Mouse (Mus musculus) intestine, embryonic 15.5 days (tissue): ENCODE measurements around the gene Nsmf. TPM values are rescaled to one million over a fixed set of nuclear protein-coding genes. Genes with fewer than 3 reads are reported as not detected.

ENCODE experiments used
- ATAC-seq: fragments of 200-750 bp; cut with Nextera tagmentation; 2 replicates; pipeline ENCODE4 v1.8.0; 2017; ENCODE audit warnings: moderate TSS enrichment, moderate library complexity
- H3K27ac ChIP-seq: fragments of 300-500 bp; sonication (generic); 2 replicates; pipeline ENCODE4 v1.5.1; 2015; ENCODE audit warnings: mild to moderate bottlenecking, inconsistent platforms
- H3K27me3 ChIP-seq: fragments of 300-500 bp; sonication (generic); replicated peaks from 2 replicates; pipeline ENCODE4 v1.6.1; 2015; ENCODE audit warnings: inconsistent platforms
- H3K36me3 ChIP-seq: fragments of 300-500 bp; sonication (generic); 2 replicates; pipeline ENCODE4 v1.6.1; 2015; ENCODE audit warnings: inconsistent platforms
- H3K4me1 ChIP-seq: fragments of 300-500 bp; sonication (generic); replicated peaks from 2 replicates; pipeline ENCODE4 v1.6.1; 2015; ENCODE audit warnings: inconsistent platforms
- H3K4me2 ChIP-seq: fragments of 300-500 bp; sonication (generic); replicated peaks from 2 replicates; pipeline ENCODE4 v1.6.1; 2015; ENCODE audit warnings: mild to moderate bottlenecking, inconsistent platforms
- H3K4me3 ChIP-seq: fragments of 300-500 bp; sonication (generic); replicated peaks from 2 replicates; pipeline ENCODE4 v1.5.1; 2015; ENCODE audit warnings: inconsistent platforms
- H3K9ac ChIP-seq: fragments of 300-500 bp; sonication (generic); 2 replicates; pipeline ENCODE4 v1.6.1; 2015; ENCODE audit warnings: inconsistent platforms
- H3K9me3 ChIP-seq: fragments of 300-500 bp; sonication (generic); 2 replicates; pipeline ENCODE4 v1.6.1; 2016; ENCODE audit warnings: inconsistent platforms
- WGBS: fragments of 180-500 bp; shearing (Covaris S2); methylation state at CpG from one replicate; pipeline ENCODE4 v1.1.7; 2015; 5-methylcytosine and 5-hydroxymethylcytosine counted together
- polyA plus RNA-seq: library from polyadenylated mRNA; unstranded; fragments of >200 nt; fragmentation: Nextera tagmentation; extraction: Ambion mirVana; gene quantifications from 2 replicates; pipeline ENCODE4 v1.2.1, GENCODE M21; 2015

Nsmf gene
- polyA plus RNA-seq, 1 experiment from 2014 or later: 48.8 TPM

DNA sequence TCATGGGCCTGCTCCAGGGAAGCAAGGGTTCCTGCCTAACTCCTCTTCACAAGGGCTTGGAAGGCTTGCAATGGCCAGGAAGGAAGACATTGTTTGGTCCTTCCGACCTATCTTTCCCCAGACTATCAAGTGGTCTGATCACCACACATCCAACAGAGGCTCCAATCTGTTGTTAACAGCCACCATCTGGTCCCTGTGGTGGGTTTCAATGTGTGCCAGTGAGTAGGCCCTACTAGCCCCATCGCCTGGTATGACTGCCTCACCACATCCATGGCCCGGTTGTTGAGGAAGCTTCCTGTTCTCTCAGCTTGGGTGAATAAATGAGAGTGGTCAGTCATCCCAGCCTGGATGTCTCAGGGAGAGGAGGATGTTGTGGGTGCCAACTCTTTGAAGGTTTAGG, 34.5 kb downstream of the Nsmf start:
- Histone ChIP-seq H3K4me1 (no peaks in the 10 kb centered on the region), H3K36me3 (no peaks in the 10 kb centered on the region), H3K4me2 (no peak overlapping the region), H3K9me3 (no peaks in the 10 kb centered on the region), H3K4me3 (no peak overlapping the region), H3K27me3 (no peaks in the 10 kb centered on the region), H3K27ac (no peak overlapping the region), H3K9ac (no peak overlapping the region)
- WGBS: 85% methylated on average over 3 of the region's 3 CpGs
- ATAC-seq: no peak

DNA sequence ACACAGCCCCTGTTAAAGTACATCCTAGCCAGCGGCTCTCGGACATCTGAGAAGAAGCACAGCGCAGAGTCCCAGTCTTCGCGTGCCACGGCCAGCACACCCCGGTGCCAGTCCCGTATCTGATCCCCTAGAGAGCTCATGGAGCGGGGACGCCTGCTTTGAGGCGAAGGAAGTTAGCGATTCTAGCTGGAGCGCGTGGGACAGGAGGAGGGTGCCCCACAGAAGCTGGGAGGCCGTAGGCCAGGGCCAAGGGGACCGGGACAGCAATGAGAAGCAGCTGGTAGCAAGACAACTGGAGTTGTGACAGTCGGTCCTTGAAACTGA, 40.6 kb downstream of the Nsmf start:
- Histone ChIP-seq H3K4me3 (peak overlapping the region; percentile 30), H3K9me3 (no peaks in the 10 kb centered on the region), H3K36me3 (no peaks in the 10 kb centered on the region), H3K4me2 (peak overlapping the region; percentile 59), H3K9ac (no peak overlapping the region), H3K27ac (0 out of 2 replicates have a peak overlapping the region, but pooled peaks have one; percentile 37), H3K4me1 (peaks cover 16% of the 10 kb centered on the region; the same call in 1 of the 2 replicates), H3K27me3 (no peaks in the 10 kb centered on the region)
- peak; percentile 61 for ATAC-seq
- WGBS: 46% methylated on average over 17 of the region's 17 CpGs

DNA sequence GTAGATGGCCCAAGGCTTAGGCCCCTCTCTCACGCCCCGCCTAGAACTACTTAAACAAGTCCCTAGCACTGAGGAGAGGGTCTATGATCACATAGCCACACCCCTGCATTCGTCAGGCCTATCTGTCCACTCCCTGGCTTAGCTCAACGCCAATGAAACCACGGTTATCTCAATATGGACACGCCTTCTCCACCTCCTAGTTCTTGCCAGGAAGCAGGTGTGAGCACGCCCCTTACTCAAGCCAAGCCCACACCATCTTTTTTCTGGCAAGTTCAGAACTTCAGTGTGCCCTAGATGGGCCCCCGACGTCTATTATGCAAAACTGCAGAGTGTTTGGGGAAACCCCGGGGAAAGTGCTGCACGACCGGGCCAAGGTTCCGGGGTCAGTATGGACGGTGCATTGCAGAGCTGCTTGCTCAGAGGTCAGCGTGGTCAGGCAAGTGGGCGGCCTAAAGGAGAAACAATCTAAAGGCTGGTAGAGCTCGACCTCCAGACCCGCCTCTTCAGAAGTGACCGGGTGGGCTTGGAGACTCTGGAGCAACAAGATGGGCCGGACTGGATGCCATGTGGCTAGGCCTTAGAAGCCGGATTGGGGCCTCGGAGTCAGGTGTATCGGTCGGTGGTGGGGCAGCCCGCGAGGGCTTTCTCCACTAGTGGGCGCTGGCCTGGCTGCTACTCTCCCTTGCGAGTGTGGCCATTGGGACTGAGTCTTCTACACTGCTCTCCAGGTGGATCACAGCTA, 41.1 kb downstream of the Nsmf start, which contains the start of gene Noxa1:
Gene Noxa1 (minus strand): TSS at position 41 of the 742 bp plus-strand sequence.
- 40% methylated on average over 28 of the region's 28 CpGs for WGBS
- Histone ChIP-seq H3K9ac (peak within 1 kb of the TSS; percentile 8; the same call in 1 of the 2 replicates), H3K9me3 (no peaks in the 10 kb centered on the region)

DNA sequence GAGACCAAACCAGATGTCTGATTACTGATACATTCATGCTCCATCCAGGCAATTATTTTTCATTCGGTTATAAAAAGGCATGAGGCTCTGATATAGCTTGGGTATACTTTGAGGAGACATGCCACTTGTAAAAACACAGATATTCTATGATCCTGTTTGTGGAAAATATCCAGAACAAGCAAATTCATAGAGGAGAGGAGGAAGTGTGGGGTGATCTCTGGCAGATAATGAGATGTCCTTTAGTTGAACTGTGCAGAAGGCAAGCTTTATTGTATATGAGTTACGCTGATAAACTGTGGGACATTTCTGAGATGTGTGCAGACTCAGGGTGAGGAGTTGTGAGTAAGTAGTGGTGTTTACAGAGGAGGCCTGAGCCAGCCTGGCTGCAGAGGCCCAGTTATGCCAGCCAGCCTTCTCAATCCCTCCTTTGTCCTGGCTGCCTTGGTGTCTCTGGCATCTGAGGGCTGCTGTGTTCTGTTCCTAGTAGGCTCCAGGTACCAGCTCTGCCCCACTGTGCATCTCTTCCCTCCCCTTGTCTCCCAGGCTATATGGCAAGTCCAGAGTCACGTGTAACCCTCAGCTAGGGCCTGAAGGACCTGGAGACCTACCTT, 44.0 kb downstream of the Nsmf start:
- Histone ChIP-seq H3K4me1 (peaks cover 16% of the 10 kb centered on the region; the same call in 1 of the 2 replicates), H3K27me3 (no peaks in the 10 kb centered on the region), H3K4me3 (no peak overlapping the region), H3K9me3 (no peaks in the 10 kb centered on the region), H3K36me3 (no peaks in the 10 kb centered on the region), H3K4me2 (no peak overlapping the region), H3K27ac (no peak overlapping the region), H3K9ac (no peak overlapping the region)
- no peak for ATAC-seq
- WGBS: 66% methylated on average over 3 of the region's 3 CpGs

More for the DNA sequence above, 41.1 kb downstream of the Nsmf start, which contains the start of gene Noxa1:
- ATAC-seq: peak; percentile 92
- peak within 1 kb of the TSS; percentile 59 for H3K4me2 ChIP-seq
- peaks cover 16% of the 10 kb centered on the region; the same call in 1 of the 2 replicates for H3K4me1 ChIP-seq
- H3K36me3 ChIP-seq: no peaks in the 10 kb centered on the region
- H3K27me3 ChIP-seq: no peaks in the 10 kb centered on the region
- 0 out of 2 replicates have a peak within 1 kb of the TSS, but pooled peaks have one; percentile 37 for H3K27ac ChIP-seq
- peak within 1 kb of the TSS; percentile 30 for H3K4me3 ChIP-seq

DNA sequence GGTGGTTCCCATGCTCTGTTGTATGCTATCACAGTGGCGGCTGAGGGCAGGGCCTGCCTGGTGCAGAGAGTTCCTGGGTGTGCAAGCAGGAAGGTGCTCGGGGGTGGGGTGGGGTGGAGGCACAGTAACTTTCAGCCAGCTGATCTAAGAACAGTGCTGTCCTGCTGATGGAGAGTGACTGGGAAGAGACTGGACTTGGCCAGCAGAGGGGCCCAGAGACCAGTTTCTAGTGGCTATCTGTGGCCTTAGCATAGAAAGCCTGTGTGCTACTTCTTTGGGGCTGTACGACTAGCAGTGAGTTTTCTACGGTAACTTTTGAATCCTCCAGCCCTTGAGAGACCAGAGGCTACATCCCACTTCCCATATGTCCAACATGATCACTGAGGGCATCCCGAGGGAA, 44.8 kb downstream of the Nsmf start:
- Histone ChIP-seq H3K27me3 (no peaks in the 10 kb centered on the region), H3K9ac (no peak overlapping the region), H3K4me3 (no peak overlapping the region), H3K36me3 (no peaks in the 10 kb centered on the region), H3K4me1 (peaks cover 16% of the 10 kb centered on the region; the same call in 1 of the 2 replicates), H3K4me2 (no peak overlapping the region), H3K9me3 (no peaks in the 10 kb centered on the region), H3K27ac (no peak overlapping the region)
- WGBS: 46% methylated on average over 5 of the region's 5 CpGs
- ATAC-seq: peak; percentile 17; the same call in 1 of the 2 replicates

DNA sequence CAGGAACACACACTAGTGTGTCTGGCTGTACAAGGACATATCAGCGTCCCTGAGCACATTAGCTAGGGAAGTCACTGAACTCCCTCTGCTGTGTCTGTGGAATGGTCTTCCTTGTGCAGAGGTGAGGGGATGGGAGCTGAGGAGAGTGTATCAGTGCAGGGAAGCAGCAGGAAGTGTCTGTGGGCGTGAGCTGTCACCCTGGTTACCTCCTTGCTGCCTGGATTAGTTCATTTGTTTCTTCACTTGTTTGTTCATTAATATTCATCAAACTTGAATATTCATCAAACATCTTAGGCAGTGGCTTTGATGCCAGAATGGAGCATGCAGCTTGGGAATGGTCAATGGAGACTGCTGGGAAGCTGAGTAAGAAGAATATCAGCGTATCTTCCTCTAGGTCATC, 45.5 kb downstream of the Nsmf start:
- no peak for ATAC-seq
- Histone ChIP-seq H3K9ac (no peak overlapping the region), H3K4me2 (no peak overlapping the region), H3K4me1 (peaks cover 15% of the 10 kb centered on the region; the same call in 1 of the 2 replicates), H3K9me3 (no peaks in the 10 kb centered on the region), H3K36me3 (no peaks in the 10 kb centered on the region), H3K27ac (no peak overlapping the region), H3K4me3 (no peak overlapping the region), H3K27me3 (no peaks in the 10 kb centered on the region)
- WGBS: 77% methylated on average over 3 of the region's 3 CpGs

DNA sequence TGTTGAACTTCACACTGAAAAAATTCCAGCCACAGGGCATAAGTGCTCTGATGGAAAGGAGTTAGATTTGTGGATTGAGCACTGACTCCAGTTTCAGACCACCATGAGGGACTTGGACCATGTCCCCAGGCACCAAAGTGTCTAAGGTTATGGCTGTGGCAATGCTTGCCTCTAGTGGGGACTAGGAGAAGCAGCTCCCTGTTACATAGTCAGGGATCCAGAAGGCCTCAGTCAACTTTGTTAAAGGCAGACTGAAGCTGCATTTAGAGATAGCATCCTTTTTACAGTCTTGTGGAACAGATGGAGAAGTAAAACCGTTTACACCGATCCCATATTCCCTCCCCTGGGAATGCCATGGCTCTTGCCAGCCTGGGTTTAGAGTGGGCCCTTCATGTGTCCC, 50.0 kb downstream of the Nsmf start:
- Histone ChIP-seq H3K27me3 (no peaks in the 10 kb centered on the region), H3K36me3 (no peaks in the 10 kb centered on the region), H3K4me2 (no peak overlapping the region), H3K4me3 (no peak overlapping the region), H3K27ac (no peak overlapping the region), H3K4me1 (no peaks in the 10 kb centered on the region), H3K9ac (no peak overlapping the region), H3K9me3 (no peaks in the 10 kb centered on the region)
- 93% methylated on average over 2 of the region's 2 CpGs for WGBS
- no peak for ATAC-seq

DNA sequence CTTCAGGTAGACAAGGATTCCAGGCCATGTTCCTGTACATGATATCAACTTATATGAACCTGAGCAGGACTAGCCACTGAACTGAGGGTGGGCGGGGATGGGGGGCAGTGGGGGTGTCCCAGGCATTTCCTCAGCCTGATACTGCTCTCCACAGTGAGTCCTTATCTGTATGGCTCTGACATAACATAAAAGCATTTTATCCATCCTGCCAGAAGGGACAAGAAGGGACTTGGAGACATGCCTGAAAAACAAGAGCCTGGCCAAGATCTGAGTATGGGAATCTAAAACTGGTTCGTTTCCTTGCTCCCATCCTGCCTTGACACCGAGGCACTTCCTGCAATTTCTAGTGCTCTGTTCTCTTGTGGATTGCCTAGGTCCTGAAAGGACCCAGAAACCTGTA, 51.9 kb downstream of the Nsmf start:
- 61% methylated on average over 3 of the region's 3 CpGs for WGBS
- no peaks in the 10 kb centered on the region for H3K36me3 ChIP-seq
- no peak for ATAC-seq

DNA sequence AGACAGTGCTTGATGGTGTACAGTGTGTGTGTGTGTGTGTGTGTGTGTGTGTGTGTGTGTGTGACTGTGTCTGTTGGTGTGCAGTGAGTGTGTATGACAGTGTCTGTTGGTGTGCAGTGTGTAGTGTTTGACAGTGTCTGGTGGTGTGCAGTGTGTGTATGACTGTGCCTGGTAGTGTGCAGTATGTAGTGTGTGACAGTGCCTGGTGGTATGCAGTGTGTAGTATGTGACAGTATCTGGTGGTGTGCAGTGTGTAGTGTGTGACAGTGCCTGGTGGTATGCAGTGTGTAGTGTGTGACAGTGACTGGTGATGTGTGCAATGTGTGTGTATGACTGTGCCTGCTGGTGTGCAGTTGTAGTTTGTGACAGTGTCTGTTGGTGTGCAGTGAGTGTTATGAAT, 55.3 kb downstream of the Nsmf start:
- Histone ChIP-seq H3K4me3 (no peak overlapping the region), H3K27ac (no peak overlapping the region), H3K9ac (no peak overlapping the region), H3K27me3 (no peaks in the 10 kb centered on the region), H3K4me1 (0 out of 2 replicates have a peak, but pooled peaks cover 4% of the 10 kb centered on the region), H3K36me3 (no peaks in the 10 kb centered on the region), H3K4me2 (no peak overlapping the region), H3K9me3 (no peaks in the 10 kb centered on the region)
- no peak for ATAC-seq

More for the DNA sequence above, 51.9 kb downstream of the Nsmf start:
- H3K27me3 ChIP-seq: no peaks in the 10 kb centered on the region
- H3K27ac ChIP-seq: no peak overlapping the region
- no peaks in the 10 kb centered on the region for H3K9me3 ChIP-seq
- H3K4me3 ChIP-seq: no peak overlapping the region
- H3K4me2 ChIP-seq: no peak overlapping the region
- no peaks in the 10 kb centered on the region for H3K4me1 ChIP-seq
- H3K9ac ChIP-seq: no peak overlapping the region

DNA sequence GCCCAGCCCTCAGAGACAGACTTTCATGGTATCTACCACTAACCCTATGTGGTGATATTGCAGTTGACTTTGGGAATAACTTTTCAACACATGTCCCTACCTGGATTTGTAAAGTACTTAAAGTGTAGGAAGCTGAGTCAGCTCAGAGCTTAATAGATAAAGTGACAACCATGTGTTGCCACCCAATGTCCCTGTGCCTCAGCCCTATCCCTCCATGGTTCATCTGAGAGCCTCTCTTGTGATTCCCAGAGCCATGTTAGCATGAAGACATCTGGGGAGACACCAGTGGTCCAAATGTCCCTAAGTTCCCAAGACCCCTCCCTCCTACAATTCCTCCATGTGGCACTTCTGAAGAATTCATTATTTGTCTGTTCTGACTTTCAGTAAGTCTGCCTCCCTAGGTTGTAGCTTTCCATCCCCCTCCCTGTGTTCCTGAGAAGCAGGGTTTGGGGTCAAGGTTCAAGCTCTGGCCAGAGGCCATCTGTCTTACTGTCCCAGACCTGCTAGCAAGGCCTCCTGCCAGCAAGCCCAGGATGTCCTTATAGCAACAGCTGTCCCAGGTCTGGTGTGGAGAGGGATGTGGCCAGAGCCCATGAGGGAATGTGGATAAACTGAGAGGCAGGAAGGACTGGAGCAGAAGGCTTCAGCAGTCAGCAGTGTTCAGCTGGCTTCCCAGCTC, 56.5 kb downstream of the Nsmf start:
- Histone ChIP-seq H3K27ac (0 out of 2 replicates have a peak overlapping the region, but pooled peaks have one; percentile 23), H3K9me3 (no peaks in the 10 kb centered on the region)
- peak; percentile 17; the same call in 1 of the 2 replicates for ATAC-seq

DNA sequence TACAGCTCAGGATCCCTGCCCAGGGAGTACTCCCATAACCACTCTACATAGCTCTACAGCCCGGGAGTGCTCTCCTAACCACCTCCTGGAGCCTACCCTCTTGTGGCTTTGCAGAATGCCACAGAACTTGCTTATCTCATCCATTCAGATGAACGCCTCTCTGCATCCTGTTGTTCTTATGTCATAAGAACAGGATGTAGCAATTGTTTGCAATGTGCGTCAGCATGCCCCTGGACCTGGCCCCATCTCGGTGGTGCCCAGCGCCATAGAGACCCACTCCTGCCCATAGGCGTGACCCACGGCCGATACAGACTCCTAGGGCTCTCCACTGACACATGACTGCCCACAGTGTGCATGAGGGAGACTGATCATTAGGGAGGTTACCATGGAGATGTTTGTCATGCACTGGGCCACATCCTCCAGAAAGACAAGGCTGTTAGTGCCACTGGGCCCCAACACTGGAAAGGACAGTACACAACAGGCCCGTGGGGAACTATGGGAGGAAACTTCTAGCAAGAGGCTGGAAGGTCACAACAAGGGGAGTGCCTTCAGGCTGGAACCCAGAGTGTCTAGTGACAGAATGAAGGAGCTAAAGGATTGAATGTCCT, 57.1 kb downstream of the Nsmf start:
- ATAC-seq: peak; percentile 53
- 0 out of 2 replicates have a peak overlapping the region, but pooled peaks have one; percentile 27 for H3K27ac ChIP-seq
- H3K9ac ChIP-seq: no peak overlapping the region

More for the DNA sequence above, 56.5 kb downstream of the Nsmf start:
- no peaks in the 10 kb centered on the region for H3K27me3 ChIP-seq
- H3K4me1 ChIP-seq: 0 out of 2 replicates have a peak, but pooled peaks cover 4% of the 10 kb centered on the region
- no peak overlapping the region for H3K4me2 ChIP-seq
- H3K4me3 ChIP-seq: no peak overlapping the region
- no peaks in the 10 kb centered on the region for H3K36me3 ChIP-seq
- H3K9ac ChIP-seq: no peak overlapping the region

More for the DNA sequence above, 57.1 kb downstream of the Nsmf start:
- Histone ChIP-seq H3K4me3 (no peak overlapping the region), H3K4me2 (no peak overlapping the region), H3K4me1 (0 out of 2 replicates have a peak, but pooled peaks cover 4% of the 10 kb centered on the region), H3K27me3 (no peaks in the 10 kb centered on the region), H3K36me3 (no peaks in the 10 kb centered on the region), H3K9me3 (no peaks in the 10 kb centered on the region)
- 60% methylated on average over 9 of the region's 9 CpGs for WGBS
